Mouse (Mus musculus) G1E (cell line): ENCODE data around the gene Tex35. TPM values are rescaled to one million over a fixed set of nuclear protein-coding genes. Genes with fewer than 3 reads are reported as not detected.

ENCODE experiments used
- ATAC-seq: 2 replicates; pipeline ENCODE4 v1.8.0; 2016; ENCODE audit warnings: mild to moderate bottlenecking; ENCODE audit not compliant: insufficient number of reproducible peaks, poor library complexity, low FRiP score, severe bottlenecking; ENCODE audit errors: extremely low read depth
- DNase-seq: peaks from one replicate; pipeline ENCODE4 v3.0.0; 2012; ENCODE audit warnings: low spot score
- H3K27me3 ChIP-seq: 2 replicates; pipeline ENCODE4 v1.6.1; 2012; ENCODE audit warnings: mild to moderate bottlenecking, low read length, inconsistent platforms; ENCODE audit not compliant: insufficient read depth
- H3K36me3 ChIP-seq: replicated peaks from 2 replicates; pipeline ENCODE3; 2012; ENCODE audit warnings: mild to moderate bottlenecking, inconsistent platforms
- H3K4me1 ChIP-seq: 2 replicates; pipeline ENCODE4 v1.6.1; 2012; ENCODE audit warnings: low read depth, low read length, inconsistent platforms, mixed read lengths; ENCODE audit not compliant: insufficient read depth
- H3K4me3 ChIP-seq: 2 replicates; pipeline ENCODE4 v1.5.1; 2012; ENCODE audit warnings: low read depth, mild to moderate bottlenecking, inconsistent platforms, low read length, moderate library complexity, mixed read lengths
- H3K9me3 ChIP-seq: replicated peaks from 2 replicates; pipeline ENCODE4 v1.6.1; 2012; ENCODE audit warnings: inconsistent platforms
- CTCF ChIP-seq: IDR thresholded peaks from 2 replicates; pipeline ENCODE4 v1.5.1; 2012; ENCODE audit warnings: low read depth, low read length, inconsistent platforms, mixed read lengths
- GATA1 ChIP-seq: IDR thresholded peaks from 2 replicates; pipeline ENCODE4 v1.6.1; 2012; ENCODE audit warnings: borderline replicate concordance, low read length, inconsistent platforms, mixed read lengths
- GATA2 ChIP-seq: IDR thresholded peaks from 2 replicates; pipeline ENCODE4 v1.6.1; 2012; ENCODE audit warnings: low read depth, low read length, inconsistent platforms, borderline replicate concordance
- POLR2AphosphoS5 ChIP-seq: IDR thresholded peaks from 2 replicates; pipeline ENCODE4 v1.6.1; 2012; ENCODE audit warnings: low read depth, low read length, inconsistent platforms; ENCODE audit not compliant: insufficient replicate concordance
- TAL1 ChIP-seq: conservative IDR thresholded peaks from 2 replicates; pipeline ENCODE4 v1.6.1; 2012; ENCODE audit warnings: low read depth, low read length, inconsistent platforms, mixed read lengths
- polyA plus RNA-seq: library from polyadenylated mRNA; stranded (reverse); fragments of >175 nt; gene quantifications from 2 replicates; pipeline ENCODE4 v1.2.3, GENCODE M21; 2012
- total RNA-seq, 2 experiments: library from RNA; stranded (forward) in 1 of 2; stranded (reverse) in 1 of 2; fragments of 200-1000 nt in 1 of 2; fragments of >200 nt in 1 of 2; fragmentation: Nextera tagmentation in 1 of 2; gene quantifications; 2 replicates each; pipeline ENCODE4 v1.2.3; 2014 to 2017

Tex35 gene
- total and polyA plus RNA-seq, 3 experiments = not detected

DNA sequence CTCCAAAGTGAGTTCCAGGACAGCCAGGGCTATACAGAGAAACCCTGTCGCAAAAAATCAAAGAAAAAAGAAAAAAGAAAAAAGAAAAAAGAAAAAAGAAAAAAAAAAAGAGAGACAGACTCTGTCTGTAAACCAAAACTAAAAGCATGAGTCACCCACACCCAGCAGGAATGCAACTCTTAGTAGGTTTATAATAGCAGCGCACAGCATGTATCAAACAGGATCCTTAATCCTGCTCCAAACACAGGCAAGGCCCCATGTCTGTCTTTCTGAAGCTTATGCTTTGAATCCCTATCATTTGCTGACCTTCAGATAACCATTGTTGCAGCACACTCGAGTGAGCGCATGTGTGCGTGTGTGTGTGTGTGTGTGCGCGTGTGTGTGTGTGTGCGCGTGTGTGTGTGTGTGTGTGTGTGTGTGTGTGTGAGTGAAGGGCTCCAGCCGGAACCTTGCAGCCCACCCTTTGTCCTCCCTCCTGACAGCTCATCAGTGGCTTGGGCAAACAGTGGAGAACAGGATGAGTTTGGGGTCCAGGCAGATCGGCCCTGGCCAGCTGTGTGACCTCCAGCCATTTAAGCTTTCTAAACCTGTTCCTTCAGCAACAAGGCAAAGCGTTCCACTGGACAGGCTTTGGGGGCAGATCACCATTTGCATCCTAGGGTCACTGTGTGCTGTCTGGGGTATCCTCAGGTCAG is 47.9 kb downstream of the Tex35 start:
- ATAC-seq = no peak
- Histone ChIP-seq H3K4me3 (no peak overlapping the region), H3K27me3 (peaks cover 9% of the 10 kb centered on the region), H3K4me1 (peaks cover 23% of the 10 kb centered on the region), H3K36me3 (no peaks in the 10 kb centered on the region), H3K9me3 (no peaks in the 10 kb centered on the region)
- DNase-seq = no peak
- no peak for TF ChIP-seq TAL1
- TF ChIP-seq GATA2 = no peak
- no peak for TF ChIP-seq CTCF
- no peak for TF ChIP-seq GATA1
- no peak for TF ChIP-seq POLR2AphosphoS5

DNA sequence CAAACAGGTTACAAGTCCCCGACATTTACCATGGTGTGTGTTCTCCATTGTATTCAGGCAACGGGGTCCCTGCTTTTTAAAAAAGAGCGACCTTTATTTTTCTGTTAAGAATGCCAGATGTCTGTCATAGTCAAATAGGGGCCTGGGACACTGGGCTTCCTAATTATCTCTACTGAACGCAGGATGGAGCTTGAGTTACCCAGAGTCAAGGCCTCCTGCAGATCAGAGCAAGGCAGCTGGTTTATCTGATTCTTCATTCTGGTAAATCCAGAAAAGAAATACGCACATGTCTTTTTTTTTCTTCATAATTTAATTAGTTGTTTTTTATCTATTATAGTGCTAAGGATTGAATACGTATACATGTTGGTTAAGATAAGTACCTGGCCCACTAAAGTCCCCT is 52.6 kb downstream of the Tex35 start:
- no peaks in the 10 kb centered on the region for H3K36me3 ChIP-seq
- H3K4me1 ChIP-seq = peaks cover 41% of the 10 kb centered on the region
- no peaks in the 10 kb centered on the region for H3K9me3 ChIP-seq
- H3K27me3 ChIP-seq = no peaks in the 10 kb centered on the region
- DNase-seq = peak; percentile 30
- H3K4me3 ChIP-seq = no peak overlapping the region
- no peak for TF ChIP-seq POLR2AphosphoS5
- no peak for TF ChIP-seq CTCF
- no peak for TF ChIP-seq GATA2
- TF ChIP-seq TAL1 = peak; percentile 24
- TF ChIP-seq GATA1 = no peak
- ATAC-seq = peak; percentile 63

- ATAC-seq = peak; percentile 88
- H3K27me3 ChIP-seq = no peaks in the 10 kb centered on the region
- no peaks in the 10 kb centered on the region for H3K36me3 ChIP-seq
- H3K4me3 ChIP-seq = no peak overlapping the region; the same call in 1 of the 2 replicates
- TF ChIP-seq CTCF = no peak
- TF ChIP-seq POLR2AphosphoS5 = no peak
- no peak for TF ChIP-seq GATA1
- TF ChIP-seq TAL1 = peak; percentile 75
- no peak for TF ChIP-seq GATA2
- H3K9me3 ChIP-seq = no peaks in the 10 kb centered on the region
- H3K4me1 ChIP-seq = peaks cover 44% of the 10 kb centered on the region
- peak; percentile 32 for DNase-seq
Observed at GRCm38 (mm10) chr1:157055288-157055831, 53.1 kb downstream of the Tex35 start.

DNA sequence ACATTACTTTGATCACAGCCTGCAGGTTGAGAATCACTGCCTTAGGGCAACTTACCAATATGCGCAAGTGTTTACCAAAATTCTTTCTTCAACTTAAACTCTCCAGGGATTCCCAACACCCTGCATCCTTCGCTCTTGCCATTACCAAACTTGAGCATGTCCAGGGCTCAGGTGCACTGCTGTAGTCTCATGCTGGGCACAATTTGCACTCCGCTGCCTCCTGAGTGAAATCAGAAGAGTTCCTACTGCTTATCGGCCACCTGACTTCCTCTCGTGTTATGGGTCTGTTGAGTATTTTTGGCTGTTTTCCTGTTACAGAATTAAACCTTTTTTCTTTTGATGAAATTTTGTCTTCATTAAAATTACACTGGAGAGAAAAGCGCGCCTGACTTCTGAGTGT is 53.8 kb downstream of the Tex35 start:
- ATAC-seq (no peak), DNase-seq (no peak)
- Histone ChIP-seq H3K4me1 (peaks cover 51% of the 10 kb centered on the region), H3K27me3 (no peaks in the 10 kb centered on the region), H3K36me3 (no peaks in the 10 kb centered on the region), H3K4me3 (peak overlapping the region; percentile 50; the same call in 1 of the 2 replicates), H3K9me3 (no peaks in the 10 kb centered on the region)
- TF ChIP-seq GATA1 (no peak), TAL1 (no peak), CTCF (no peak), GATA2 (no peak), POLR2AphosphoS5 (no peak)

GRCm38 (mm10) chr1:157049886-157050285 is 58.6 kb downstream of the Tex35 start:
- Histone ChIP-seq H3K27me3 (peaks cover 13% of the 10 kb centered on the region), H3K9me3 (no peaks in the 10 kb centered on the region), H3K4me1 (peaks cover 53% of the 10 kb centered on the region), H3K4me3 (no peak overlapping the region), H3K36me3 (no peaks in the 10 kb centered on the region)
- no peak for TF ChIP-seq GATA1
- TF ChIP-seq TAL1 = 0 out of 2 replicates have a peak, but pooled peaks have one; percentile 5
- no peak for ATAC-seq
- DNase-seq = no peak

Other genes starting within 250 kb of the Tex35 start
- 12.4 and 24.2 TPM in 2 replicates for gene Ralgps2, start 169.1 kb downstream of the Tex35 start, total RNA-seq (2014; fragmentation: Nextera tagmentation)
- 24.5 and 32.2 TPM in 2 replicates for gene Ralgps2, start 169.1 kb downstream of the Tex35 start, total RNA-seq (2017)
- gene Ralgps2, start 169.1 kb downstream of the Tex35 start, polyA plus RNA-seq = 9.3 and 9.8 TPM in 2 replicates